Mouse (Mus musculus) heart, embryonic 15.5 days (tissue): ENCODE data around the gene Trmt112. TPM values are rescaled to one million over a fixed set of nuclear protein-coding genes. Genes with fewer than 3 reads are reported as not detected.

Experiments
- ATAC-seq: fragments of 200-750 bp; cut with Nextera tagmentation; replicated peaks from 2 replicates; pipeline ENCODE4 v1.8.0; 2017; ENCODE audit warnings: low read depth, moderate TSS enrichment; ENCODE audit not compliant: insufficient number of reproducible peaks, insufficient read depth, low FRiP score
- H3K27ac ChIP-seq: fragments of 300-500 bp; sonication (generic); 2 replicates; pipeline ENCODE4 v1.5.1; 2015; ENCODE audit warnings: mild to moderate bottlenecking, inconsistent platforms
- H3K27me3 ChIP-seq: fragments of 300-500 bp; sonication (generic); 2 replicates; pipeline ENCODE4 v1.6.1; 2015; ENCODE audit warnings: inconsistent platforms
- H3K36me3 ChIP-seq: fragments of 300-500 bp; sonication (generic); 2 replicates; pipeline ENCODE4 v1.6.1; 2015; ENCODE audit warnings: mild to moderate bottlenecking, inconsistent platforms
- H3K4me1 ChIP-seq: fragments of 300-500 bp; sonication (generic); replicated peaks from 2 replicates; pipeline ENCODE4 v1.6.1; 2015; ENCODE audit warnings: inconsistent platforms
- H3K4me2 ChIP-seq: fragments of 300-500 bp; sonication (generic); 2 replicates; pipeline ENCODE4 v1.6.1; 2015; ENCODE audit warnings: inconsistent platforms, mild to moderate bottlenecking, moderate library complexity
- H3K4me3 ChIP-seq: fragments of 300-500 bp; sonication (generic); 2 replicates; pipeline ENCODE4 v1.5.1; 2015; ENCODE audit warnings: mild to moderate bottlenecking, inconsistent platforms
- H3K9ac ChIP-seq: fragments of 300-500 bp; sonication (generic); 2 replicates; pipeline ENCODE4 v1.6.1; 2015; ENCODE audit warnings: mild to moderate bottlenecking, inconsistent platforms
- H3K9me3 ChIP-seq: fragments of 300-500 bp; sonication (generic); replicated peaks from 2 replicates; pipeline ENCODE4 v1.6.1; 2016; ENCODE audit warnings: inconsistent platforms
- WGBS: fragments of 180-500 bp; shearing (Covaris S2); methylation state at CpG from one replicate; pipeline ENCODE4 v1.1.7; 2015; ENCODE audit warnings: mixed read lengths; 5-methylcytosine and 5-hydroxymethylcytosine counted together
- polyA plus RNA-seq: library from polyadenylated mRNA; unstranded; fragments of >200 nt; fragmentation: Nextera tagmentation; extraction: Ambion mirVana; gene quantifications from 2 replicates; pipeline ENCODE4 v1.2.1, GENCODE M21; 2015

Gene Trmt112
- polyA plus RNA-seq, 1 experiment from 2014 or later, result 72.8 TPM

DNA sequence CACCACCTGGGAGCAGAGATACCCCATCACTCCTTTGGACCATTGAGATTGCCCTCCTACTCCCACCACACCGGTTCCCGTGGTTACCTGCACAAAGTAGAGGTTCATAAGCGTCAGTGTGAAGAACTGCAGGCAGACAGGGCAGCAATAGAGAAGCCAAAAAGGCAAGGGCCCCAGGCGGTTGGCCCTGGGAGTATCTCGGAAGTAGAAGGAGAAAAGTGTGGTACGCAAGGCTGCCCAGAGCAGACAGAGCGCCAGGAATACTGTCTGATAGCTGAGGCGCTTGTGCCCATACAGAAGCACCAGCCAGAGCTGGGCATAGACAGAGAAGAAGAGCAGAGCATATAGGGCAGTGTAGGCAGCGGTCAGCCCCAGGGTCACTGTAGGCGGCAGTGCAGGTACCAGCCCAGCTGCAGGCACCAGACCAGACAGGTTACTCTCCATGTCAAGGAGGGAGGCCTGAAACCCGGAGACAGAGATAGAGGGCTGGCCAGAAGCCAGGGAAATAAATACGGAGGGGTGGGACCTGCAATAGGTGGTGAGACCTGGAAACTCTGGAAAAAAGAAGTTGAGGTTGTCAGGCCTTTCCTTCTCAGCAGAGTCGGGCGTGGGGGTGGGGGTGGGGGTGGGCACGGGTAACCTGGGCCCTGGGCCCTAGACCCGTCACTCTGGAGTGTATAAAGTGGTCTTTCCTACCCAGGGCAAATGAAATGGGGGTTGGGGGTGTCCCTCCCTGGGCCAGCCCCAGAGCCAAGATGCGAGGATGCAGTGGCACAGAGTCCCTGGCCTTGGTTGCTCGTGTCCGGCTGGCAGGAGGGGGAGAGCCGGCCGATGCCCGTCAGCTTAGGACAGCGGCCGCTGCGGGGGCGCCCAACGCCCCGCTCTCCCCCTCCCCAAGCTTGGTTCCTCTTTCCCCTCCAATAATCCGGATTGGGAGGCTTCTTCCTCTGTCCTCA, 31.2 kb downstream of the Trmt112 start:
- peak overlapping the region; percentile 67 for H3K27ac ChIP-seq
- 18% methylated on average over 29 of the region's 29 CpGs for WGBS
- 0 out of 2 replicates have a peak, but pooled peaks have one; percentile 0 for ATAC-seq

DNA sequence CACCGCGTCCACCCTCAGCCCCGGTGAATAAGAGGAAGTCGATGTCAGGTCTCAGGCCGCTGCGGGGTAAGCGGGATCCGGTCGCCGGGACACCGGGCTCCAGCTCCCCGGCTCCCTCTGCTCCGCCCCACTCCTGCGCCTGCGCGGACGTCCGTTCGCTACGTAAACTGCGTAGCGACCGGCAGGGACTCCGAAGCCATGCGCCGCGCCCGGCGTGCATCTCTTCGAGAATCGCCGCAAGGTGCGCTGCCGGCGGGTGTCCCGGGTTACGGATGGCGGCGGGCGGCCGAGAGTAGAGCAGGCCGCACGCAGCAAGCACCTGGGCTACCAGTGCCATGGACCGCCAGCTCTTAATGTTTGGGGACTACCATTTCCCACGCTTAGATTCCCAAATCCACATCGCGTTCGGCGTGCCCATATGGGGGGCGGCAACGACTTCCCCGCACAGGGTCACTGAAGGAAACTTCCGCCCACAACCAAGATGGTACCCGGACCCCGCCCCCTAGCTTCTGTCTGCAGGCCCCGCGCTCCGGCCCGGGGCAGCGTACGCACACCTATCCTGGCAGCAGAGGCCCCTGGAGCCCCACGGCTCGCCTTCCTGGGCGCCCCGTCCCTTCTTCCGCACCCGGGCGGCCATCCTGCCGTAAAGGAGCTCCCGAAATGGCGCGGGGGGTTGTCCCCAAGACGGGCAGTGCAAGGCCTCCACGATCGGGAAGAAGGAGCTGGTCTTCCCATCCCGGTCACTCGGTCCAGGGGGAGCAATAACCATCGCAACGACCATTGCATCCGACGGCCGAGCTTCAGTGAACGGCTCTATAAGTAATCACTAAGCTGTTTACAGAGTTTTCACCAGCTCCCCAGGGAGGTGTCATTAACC, 32.1 kb downstream of the Trmt112 start, which contains the start of gene Bad:
Gene Bad (plus strand): TSS at position 490 of the 877 bp plus-strand sequence.
- H3K4me3 ChIP-seq, result peak within 1 kb of the TSS; percentile 87
- under 1% methylated on average over 83 of the region's 83 CpGs for WGBS
- H3K27me3 ChIP-seq, result no peaks in the 10 kb centered on the region
- peak within 1 kb of the TSS; percentile 95 for H3K9ac ChIP-seq
- H3K27ac ChIP-seq, result peak within 1 kb of the TSS; percentile 95
- 0 out of 2 replicates have a peak, but pooled peaks cover 13% of the 10 kb centered on the region for H3K36me3 ChIP-seq
- peak; percentile 85 for ATAC-seq
- peak within 1 kb of the TSS; percentile 99 for H3K4me2 ChIP-seq
- no peaks in the 10 kb centered on the region for H3K9me3 ChIP-seq
- peaks cover 28% of the 10 kb centered on the region for H3K4me1 ChIP-seq

More for the DNA sequence above, 31.2 kb downstream of the Trmt112 start:
- H3K9me3 ChIP-seq, result no peaks in the 10 kb centered on the region
- H3K36me3 ChIP-seq, result 0 out of 2 replicates have a peak, but pooled peaks cover 4% of the 10 kb centered on the region
- peak overlapping the region; percentile 99 for H3K4me2 ChIP-seq
- H3K27me3 ChIP-seq, result peaks cover 7% of the 10 kb centered on the region
- peak overlapping the region; percentile 87 for H3K4me3 ChIP-seq
- peak overlapping the region; percentile 95 for H3K9ac ChIP-seq
- peaks cover 28% of the 10 kb centered on the region for H3K4me1 ChIP-seq

DNA sequence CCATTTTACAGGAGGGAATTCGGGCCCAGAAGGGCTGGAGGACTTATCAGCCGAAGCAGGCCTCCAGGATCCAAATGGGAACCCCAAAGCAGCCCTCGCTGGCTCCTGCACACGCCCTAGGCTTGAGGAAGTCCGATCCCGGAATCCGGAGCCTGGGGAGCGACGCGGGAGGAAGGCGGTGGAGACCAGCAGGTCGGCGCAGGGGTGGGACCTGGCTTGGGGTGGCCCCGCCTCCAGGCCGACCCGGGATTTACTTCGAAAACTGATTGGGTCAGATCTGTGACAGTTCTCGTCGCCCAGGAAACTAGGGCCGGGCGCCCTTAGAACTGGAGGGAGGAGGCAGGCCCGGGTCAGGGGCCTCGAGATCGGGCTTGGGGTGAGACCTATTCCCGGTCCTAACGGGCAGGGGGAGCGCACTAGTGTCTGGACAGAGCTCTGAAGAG, 32.8 kb downstream of the Trmt112 start, which contains the start of gene Gpr137:
Gene Gpr137 (minus strand): TSS at position 232 of the 443 bp plus-strand sequence.
- H3K9ac ChIP-seq, result peak within 1 kb of the TSS; percentile 95
- peak; percentile 90 for ATAC-seq
- no peaks in the 10 kb centered on the region for H3K9me3 ChIP-seq
- H3K27me3 ChIP-seq, result no peaks in the 10 kb centered on the region
- under 1% methylated on average over 27 of the region's 27 CpGs for WGBS
- H3K4me1 ChIP-seq, result peaks cover 28% of the 10 kb centered on the region
- 0 out of 2 replicates have a peak, but pooled peaks cover 14% of the 10 kb centered on the region for H3K36me3 ChIP-seq
- peak within 1 kb of the TSS; percentile 95 for H3K27ac ChIP-seq
- peak within 1 kb of the TSS; percentile 99 for H3K4me2 ChIP-seq
- H3K4me3 ChIP-seq, result peak within 1 kb of the TSS; percentile 87

DNA sequence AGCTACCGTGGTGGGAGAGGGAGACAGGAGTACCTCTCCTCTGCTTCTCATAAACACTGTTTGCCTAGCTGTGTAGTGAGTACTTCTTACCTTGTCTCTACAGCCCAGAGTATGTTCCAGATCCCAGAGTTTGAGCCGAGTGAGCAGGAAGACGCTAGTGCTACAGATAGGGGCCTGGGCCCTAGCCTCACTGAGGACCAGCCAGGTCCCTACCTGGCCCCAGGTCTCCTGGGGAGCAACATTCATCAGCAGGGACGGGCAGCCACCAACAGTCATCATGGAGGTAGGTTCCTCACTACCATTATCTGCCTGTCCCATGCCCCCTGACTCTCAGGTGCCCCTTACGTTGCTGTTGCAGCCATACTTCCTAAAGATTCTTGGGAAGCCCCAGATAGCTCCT, 33.3 kb downstream of the Trmt112 start:
- Histone ChIP-seq H3K9ac (peak overlapping the region; percentile 95), H3K27me3 (no peaks in the 10 kb centered on the region), H3K4me3 (peak overlapping the region; percentile 87), H3K27ac (peak overlapping the region; percentile 95), H3K4me2 (peak overlapping the region; percentile 99), H3K36me3 (0 out of 2 replicates have a peak, but pooled peaks cover 14% of the 10 kb centered on the region), H3K9me3 (no peaks in the 10 kb centered on the region), H3K4me1 (peaks cover 28% of the 10 kb centered on the region)
- no peak for ATAC-seq
- WGBS, result 23% methylated on average over 5 of the region's 5 CpGs

DNA sequence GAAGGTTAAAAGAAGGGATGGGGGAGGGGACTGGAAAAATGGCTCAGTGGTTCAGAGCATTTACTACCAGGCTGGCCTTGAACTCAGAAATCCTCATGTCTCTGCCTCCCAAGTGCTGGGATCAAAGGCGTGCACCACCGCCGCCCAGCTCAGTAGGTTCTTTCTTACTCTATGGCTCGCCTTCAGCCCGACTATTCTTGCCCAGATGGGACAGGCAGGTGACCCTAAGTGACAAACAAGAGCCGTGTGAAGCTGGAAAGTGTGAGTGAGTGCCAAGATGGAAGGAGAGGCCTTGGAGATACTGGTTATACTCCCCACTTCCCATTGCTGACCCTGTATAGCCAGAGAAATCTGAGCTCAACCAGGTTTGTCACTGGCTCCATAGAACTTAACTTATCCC, 34.2 kb downstream of the Trmt112 start:
- Histone ChIP-seq H3K4me1 (peaks cover 28% of the 10 kb centered on the region), H3K4me3 (no peak overlapping the region), H3K9ac (no peak overlapping the region), H3K9me3 (no peaks in the 10 kb centered on the region), H3K4me2 (no peak overlapping the region), H3K27me3 (no peaks in the 10 kb centered on the region), H3K27ac (no peak overlapping the region), H3K36me3 (0 out of 2 replicates have a peak, but pooled peaks cover 14% of the 10 kb centered on the region)
- no peak for ATAC-seq
- 92% methylated on average over 6 of the region's 6 CpGs for WGBS

DNA sequence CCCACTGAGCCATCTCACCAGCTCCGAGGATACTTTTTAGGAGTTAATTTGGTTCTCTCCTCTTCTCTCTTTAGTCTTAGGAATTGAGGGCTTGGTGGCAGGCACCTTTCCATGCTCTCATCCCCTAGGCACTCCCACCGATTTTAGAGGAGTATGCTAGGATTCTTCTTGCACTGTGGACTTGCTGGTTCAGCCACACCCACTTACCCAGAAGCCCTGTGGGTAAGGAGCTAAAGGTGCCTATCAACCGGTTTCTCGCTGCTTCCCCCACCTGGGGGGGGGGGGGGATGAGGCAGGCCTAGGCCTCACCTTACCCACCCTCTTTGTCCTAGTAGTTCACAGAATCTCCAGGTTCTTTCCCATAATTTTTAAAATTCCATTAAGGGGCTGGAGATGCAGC, 38.2 kb downstream of the Trmt112 start:
- Histone ChIP-seq H3K4me2 (no peak overlapping the region), H3K4me1 (peaks cover 25% of the 10 kb centered on the region), H3K4me3 (no peak overlapping the region), H3K27me3 (no peaks in the 10 kb centered on the region), H3K36me3 (0 out of 2 replicates have a peak, but pooled peaks cover 14% of the 10 kb centered on the region), H3K9me3 (no peaks in the 10 kb centered on the region), H3K27ac (no peak overlapping the region), H3K9ac (no peak overlapping the region)
- no peak for ATAC-seq
- 65% methylated on average over 4 of the region's 4 CpGs for WGBS

DNA sequence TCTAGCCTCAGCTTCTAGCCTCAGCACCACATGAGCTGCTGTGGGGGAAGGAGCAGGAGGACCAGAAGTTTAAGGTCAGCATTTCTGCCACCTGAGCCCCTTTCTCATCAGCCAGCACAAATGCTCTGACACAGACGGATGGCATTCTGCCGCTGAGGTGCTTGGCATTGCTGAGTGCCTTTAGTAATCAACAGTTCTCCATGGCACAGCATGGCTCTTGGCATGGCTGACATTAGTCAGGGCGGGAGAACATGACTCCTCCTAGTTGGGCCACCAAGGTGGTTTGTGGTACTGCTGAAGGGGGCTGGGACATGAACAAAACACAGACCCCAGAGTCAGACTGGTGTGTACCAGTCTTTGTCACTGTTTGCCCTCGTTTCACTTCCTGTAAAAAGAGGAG, 38.7 kb downstream of the Trmt112 start:
- Histone ChIP-seq H3K9ac (no peak overlapping the region), H3K27me3 (no peaks in the 10 kb centered on the region), H3K27ac (no peak overlapping the region), H3K36me3 (0 out of 2 replicates have a peak, but pooled peaks cover 14% of the 10 kb centered on the region), H3K4me1 (peaks cover 25% of the 10 kb centered on the region), H3K9me3 (no peaks in the 10 kb centered on the region), H3K4me3 (no peak overlapping the region), H3K4me2 (no peak overlapping the region)
- WGBS, result 77% methylated on average over 4 of the region's 4 CpGs
- ATAC-seq, result no peak

DNA sequence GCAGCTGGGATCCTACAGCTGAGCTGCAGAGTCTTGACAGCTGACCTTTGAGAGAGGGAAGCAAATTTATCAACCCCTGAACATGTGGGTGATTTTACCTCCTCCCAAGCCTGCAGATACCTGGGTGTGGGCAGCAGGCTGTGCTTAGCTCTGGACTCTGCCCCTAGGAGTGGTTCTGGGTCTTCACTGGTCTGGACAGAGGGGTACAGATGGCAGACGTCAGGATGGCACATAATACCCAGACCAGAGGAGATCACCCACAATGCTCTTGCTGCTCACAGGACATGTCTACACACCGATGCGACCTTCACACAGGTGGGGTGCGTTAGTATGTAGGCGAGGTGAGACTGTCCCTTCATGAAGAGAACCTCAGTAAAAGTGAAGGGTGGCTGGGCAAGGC, 40.0 kb downstream of the Trmt112 start:
- WGBS, result 89% methylated on average over 5 of the region's 5 CpGs
- Histone ChIP-seq H3K4me2 (no peak overlapping the region), H3K4me3 (no peak overlapping the region), H3K27ac (no peak overlapping the region; the same call in 1 of the 2 replicates), H3K9me3 (no peaks in the 10 kb centered on the region), H3K27me3 (no peaks in the 10 kb centered on the region), H3K36me3 (peaks cover 14% of the 10 kb centered on the region; the same call in 1 of the 2 replicates), H3K9ac (no peak overlapping the region), H3K4me1 (peaks cover 31% of the 10 kb centered on the region)
- no peak for ATAC-seq

DNA sequence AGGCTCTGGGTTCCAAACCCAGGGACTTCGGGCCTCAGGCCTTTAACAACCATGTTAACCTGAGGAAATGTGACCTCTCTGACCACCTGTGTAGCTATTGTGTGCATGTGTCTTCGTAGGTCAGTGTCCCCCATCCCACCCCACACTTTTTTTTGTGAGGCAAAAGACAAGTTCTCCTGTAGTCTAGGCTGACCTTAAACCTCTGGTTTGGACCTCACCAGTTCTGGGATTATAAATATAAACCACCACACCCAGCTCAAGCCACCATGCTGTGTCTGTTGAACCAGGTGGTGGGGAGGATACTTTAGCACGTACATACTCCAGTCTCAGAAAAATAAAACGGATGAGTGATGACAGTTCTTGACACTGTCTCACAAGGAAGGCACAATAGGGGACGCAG, 40.5 kb downstream of the Trmt112 start:
- peak overlapping the region; percentile 83; the same call in 1 of the 2 replicates for H3K9ac ChIP-seq
- H3K36me3 ChIP-seq, result peaks cover 18% of the 10 kb centered on the region; the same call in 1 of the 2 replicates
- peak overlapping the region; percentile 83 for H3K4me2 ChIP-seq
- H3K27me3 ChIP-seq, result no peaks in the 10 kb centered on the region
- no peaks in the 10 kb centered on the region for H3K9me3 ChIP-seq
- H3K4me3 ChIP-seq, result peak overlapping the region; percentile 70
- peaks cover 35% of the 10 kb centered on the region for H3K4me1 ChIP-seq
- ATAC-seq, result no peak
- 62% methylated on average over 5 of the region's 5 CpGs for WGBS
- peak overlapping the region; percentile 99 for H3K27ac ChIP-seq

DNA sequence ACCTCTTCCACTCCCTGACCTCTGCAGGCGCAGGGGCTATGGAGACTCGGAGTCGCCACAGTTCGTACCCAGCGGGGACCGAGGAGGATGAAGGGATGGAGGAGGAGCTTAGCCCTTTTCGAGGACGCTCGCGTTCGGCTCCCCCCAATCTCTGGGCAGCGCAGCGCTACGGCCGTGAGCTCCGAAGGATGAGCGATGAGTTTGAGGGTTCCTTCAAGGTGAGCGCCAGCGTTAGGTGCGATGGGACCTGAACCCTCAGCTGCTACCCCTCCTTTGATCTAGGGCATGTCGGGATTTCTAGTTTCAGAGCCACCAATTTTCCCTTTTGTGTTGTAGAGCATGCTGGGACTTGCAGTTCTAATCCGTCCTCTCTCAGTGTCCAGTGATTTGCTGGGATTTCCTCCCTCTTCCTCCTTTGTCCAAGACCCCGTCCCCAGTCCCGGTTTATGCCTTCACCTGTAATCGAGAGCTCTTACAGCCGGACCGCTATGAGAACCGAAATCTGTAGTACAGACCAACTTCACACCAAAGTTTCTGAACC, 41.2 kb downstream of the Trmt112 start:
- ATAC-seq, result peak; percentile 19
- Histone ChIP-seq H3K27ac (peak overlapping the region; percentile 99), H3K9ac (peak overlapping the region; percentile 83), H3K9me3 (no peaks in the 10 kb centered on the region), H3K27me3 (no peaks in the 10 kb centered on the region), H3K4me1 (peaks cover 42% of the 10 kb centered on the region), H3K36me3 (peaks cover 22% of the 10 kb centered on the region; the same call in 1 of the 2 replicates), H3K4me2 (peak overlapping the region; percentile 83), H3K4me3 (peak overlapping the region; percentile 70)
- under 1% methylated on average over 28 of the region's 28 CpGs for WGBS
